Mouse (Mus musculus) midbrain, embryonic 13.5 days (tissue): Measurements from ENCODE around the gene Il1r1. TPM values are rescaled to one million over a fixed set of nuclear protein-coding genes. Genes with fewer than 3 reads are reported as not detected.

Source experiments
- ATAC-seq: fragments of 200-750 bp; cut with Nextera tagmentation; 2 replicates; pipeline ENCODE4 v1.8.0; 2017; ENCODE audit warnings: mild to moderate bottlenecking, moderate TSS enrichment, moderate library complexity
- H3K27ac ChIP-seq: fragments of 300-500 bp; sonication (generic); 2 replicates; pipeline ENCODE4 v1.5.1; 2015; ENCODE audit warnings: inconsistent platforms, mild to moderate bottlenecking, moderate library complexity
- H3K27me3 ChIP-seq: fragments of 300-500 bp; sonication (generic); 2 replicates; pipeline ENCODE4 v1.6.1; 2015; ENCODE audit warnings: mild to moderate bottlenecking, inconsistent platforms
- H3K36me3 ChIP-seq: fragments of 300-500 bp; sonication (generic); 2 replicates; pipeline ENCODE4 v1.6.1; 2015; ENCODE audit warnings: mild to moderate bottlenecking, inconsistent platforms
- H3K4me1 ChIP-seq: fragments of 300-500 bp; sonication (generic); replicated peaks from 2 replicates; pipeline ENCODE4 v1.6.1; 2015; ENCODE audit warnings: inconsistent platforms
- H3K4me2 ChIP-seq: fragments of 300-500 bp; sonication (generic); replicated peaks from 2 replicates; pipeline ENCODE4 v1.6.1; 2015; ENCODE audit warnings: moderate library complexity, mild to moderate bottlenecking, inconsistent platforms
- H3K4me3 ChIP-seq: fragments of 300-500 bp; sonication (generic); replicated peaks from 2 replicates; pipeline ENCODE4 v1.5.1; 2015; ENCODE audit warnings: mild to moderate bottlenecking, inconsistent platforms
- H3K9ac ChIP-seq: fragments of 300-500 bp; sonication (generic); replicated peaks from 2 replicates; pipeline ENCODE4 v1.6.1; 2015; ENCODE audit warnings: mild to moderate bottlenecking, inconsistent platforms
- H3K9me3 ChIP-seq: fragments of 300-500 bp; sonication (generic); 2 replicates; pipeline ENCODE4 v1.6.1; 2016; ENCODE audit warnings: mild to moderate bottlenecking, inconsistent platforms
- WGBS: fragments of 180-500 bp; shearing (Covaris S2); methylation state at CpG from one replicate; pipeline ENCODE4 v1.1.7; 2015; 5-methylcytosine and 5-hydroxymethylcytosine counted together
- polyA plus RNA-seq: library from polyadenylated mRNA; unstranded; fragments of >200 nt; fragmentation: Nextera tagmentation; extraction: Ambion mirVana; gene quantifications from 2 replicates; pipeline ENCODE4 v1.2.1, GENCODE M21; 2015

Gene Il1r1
- polyA plus RNA-seq, 1 experiment from 2014 or later: 0.55 TPM

GRCm38 (mm10) chr1:40327604-40328003 lies 102.7 kb downstream of the Il1r1 start:
- H3K27ac ChIP-seq: no peak overlapping the region
- no peaks in the 10 kb centered on the region for H3K9me3 ChIP-seq
- H3K9ac ChIP-seq: no peak overlapping the region
- H3K36me3 ChIP-seq: no peaks in the 10 kb centered on the region
- no peak overlapping the region for H3K4me3 ChIP-seq
- no peak overlapping the region for H3K4me2 ChIP-seq
- H3K4me1 ChIP-seq: peaks cover 13% of the 10 kb centered on the region
- WGBS: 87% methylated on average over 3 of the region's 3 CpGs
- H3K27me3 ChIP-seq: peaks cover 39% of the 10 kb centered on the region
- no peak for ATAC-seq

GRCm38 (mm10) chr1:40329526-40329925 lies 104.6 kb downstream of the Il1r1 start:
- Histone ChIP-seq H3K27ac (no peak overlapping the region), H3K9ac (no peak overlapping the region), H3K27me3 (peaks cover 34% of the 10 kb centered on the region), H3K9me3 (no peaks in the 10 kb centered on the region), H3K36me3 (no peaks in the 10 kb centered on the region), H3K4me2 (no peak overlapping the region), H3K4me1 (peaks cover 13% of the 10 kb centered on the region), H3K4me3 (no peak overlapping the region)
- no peak for ATAC-seq
- 92% methylated on average over 1 of the region's 1 CpGs for WGBS

DNA sequence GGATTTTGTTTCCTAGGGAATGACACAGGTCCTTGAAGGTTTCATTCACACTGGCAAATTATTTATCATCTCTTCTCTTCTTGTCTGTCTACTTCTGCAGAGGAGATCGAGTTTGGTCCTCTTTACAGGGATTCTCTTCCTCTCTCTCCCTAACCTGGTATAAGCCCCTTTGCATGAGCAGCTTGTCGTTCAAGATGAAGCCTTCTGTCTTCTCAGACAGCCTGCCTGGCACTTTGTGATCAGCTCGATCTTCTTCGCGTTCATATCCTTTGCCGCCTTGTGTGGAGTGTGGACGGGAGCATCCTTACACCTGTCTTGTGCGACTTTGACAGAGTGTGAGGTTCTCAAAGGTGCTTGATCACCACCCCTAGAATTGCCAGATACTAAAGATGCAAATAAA lies 105.3 kb downstream of the Il1r1 start:
- peaks cover 9% of the 10 kb centered on the region for H3K4me1 ChIP-seq
- H3K27me3 ChIP-seq: peaks cover 28% of the 10 kb centered on the region
- H3K27ac ChIP-seq: no peak overlapping the region
- no peaks in the 10 kb centered on the region for H3K9me3 ChIP-seq
- no peaks in the 10 kb centered on the region for H3K36me3 ChIP-seq
- no peak overlapping the region for H3K4me3 ChIP-seq
- 86% methylated on average over 8 of the region's 8 CpGs for WGBS
- ATAC-seq: no peak
- no peak overlapping the region for H3K9ac ChIP-seq
- H3K4me2 ChIP-seq: no peak overlapping the region

DNA sequence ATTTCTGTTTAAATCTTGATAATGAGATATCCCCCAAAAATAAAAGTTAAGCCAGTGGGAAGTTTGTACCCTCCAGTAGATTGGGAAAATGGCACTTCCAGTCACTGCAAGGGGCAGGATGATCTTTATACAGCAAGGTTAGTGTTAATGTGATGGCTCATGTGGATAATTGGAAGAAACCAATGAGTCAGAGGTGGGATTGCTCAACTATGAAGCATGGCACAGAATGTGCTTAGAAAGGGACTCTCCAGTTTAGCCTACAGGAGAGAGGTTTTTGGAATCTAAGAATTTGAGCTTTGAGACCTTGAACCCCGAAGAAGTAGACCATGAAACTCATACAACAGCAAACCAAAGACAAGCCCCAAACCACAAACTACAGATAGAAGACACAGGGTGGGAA lies 114.5 kb downstream of the Il1r1 start:
- Histone ChIP-seq H3K36me3 (no peaks in the 10 kb centered on the region), H3K27ac (no peak overlapping the region), H3K9ac (no peak overlapping the region), H3K9me3 (no peaks in the 10 kb centered on the region), H3K4me3 (no peak overlapping the region), H3K27me3 (no peaks in the 10 kb centered on the region), H3K4me1 (no peaks in the 10 kb centered on the region), H3K4me2 (no peak overlapping the region)
- no peak for ATAC-seq
- 81% methylated on average over 1 of the region's 1 CpGs for WGBS

DNA sequence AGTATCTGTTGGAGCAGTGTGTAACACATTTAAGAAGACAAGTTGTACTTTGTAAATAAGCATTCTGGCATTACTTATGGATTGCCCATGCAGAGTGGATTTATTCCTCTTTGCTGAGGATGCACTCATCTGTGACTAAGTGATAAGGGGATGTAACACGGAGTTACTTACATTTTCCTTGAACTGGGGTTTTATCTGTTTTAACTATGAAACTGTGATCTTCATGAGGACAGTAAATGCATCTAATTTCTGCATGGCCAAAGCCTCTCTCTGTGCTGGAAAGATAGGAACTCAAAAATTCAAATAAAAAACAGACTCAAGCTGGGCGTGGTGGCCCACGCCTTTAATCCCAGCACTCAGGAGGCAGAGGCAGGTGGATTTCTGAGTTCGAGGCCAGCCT lies 115.2 kb downstream of the Il1r1 start:
- H3K27me3 ChIP-seq: no peaks in the 10 kb centered on the region
- H3K4me1 ChIP-seq: no peaks in the 10 kb centered on the region
- H3K36me3 ChIP-seq: no peaks in the 10 kb centered on the region
- no peak for ATAC-seq
- no peak overlapping the region for H3K4me2 ChIP-seq
- no peak overlapping the region for H3K4me3 ChIP-seq
- WGBS: 88% methylated on average over 4 of the region's 4 CpGs
- no peaks in the 10 kb centered on the region for H3K9me3 ChIP-seq
- H3K9ac ChIP-seq: no peak overlapping the region
- no peak overlapping the region for H3K27ac ChIP-seq

- Histone ChIP-seq H3K9ac (no peak overlapping the region), H3K27me3 (no peaks in the 10 kb centered on the region), H3K4me3 (no peak overlapping the region), H3K36me3 (no peaks in the 10 kb centered on the region), H3K4me2 (no peak overlapping the region), H3K4me1 (no peaks in the 10 kb centered on the region), H3K9me3 (no peaks in the 10 kb centered on the region), H3K27ac (no peak overlapping the region)
- no peak for ATAC-seq
- 85% methylated on average over 4 of the region's 4 CpGs for WGBS
These were observed 127.5 kb downstream of the Il1r1 start for GRCm38 (mm10) chr1:40352158-40352903.

GRCm38 (mm10) chr1:40352904-40353286 lies 128.0 kb downstream of the Il1r1 start:
- no peaks in the 10 kb centered on the region for H3K9me3 ChIP-seq
- H3K4me3 ChIP-seq: no peak overlapping the region
- H3K4me2 ChIP-seq: no peak overlapping the region
- WGBS: 72% methylated on average over 2 of the region's 2 CpGs
- H3K27ac ChIP-seq: no peak overlapping the region
- no peak overlapping the region for H3K9ac ChIP-seq
- H3K36me3 ChIP-seq: no peaks in the 10 kb centered on the region
- no peak for ATAC-seq
- no peaks in the 10 kb centered on the region for H3K4me1 ChIP-seq
- no peaks in the 10 kb centered on the region for H3K27me3 ChIP-seq

GRCm38 (mm10) chr1:40354665-40355064 lies 129.8 kb downstream of the Il1r1 start:
- WGBS: 91% methylated on average over 3 of the region's 3 CpGs
- H3K36me3 ChIP-seq: no peaks in the 10 kb centered on the region
- H3K27ac ChIP-seq: no peak overlapping the region

GRCm38 (mm10) chr1:40355431-40355843 lies 130.6 kb downstream of the Il1r1 start:
- Histone ChIP-seq H3K4me3 (no peak overlapping the region), H3K9ac (no peak overlapping the region), H3K4me1 (no peaks in the 10 kb centered on the region), H3K36me3 (no peaks in the 10 kb centered on the region), H3K27me3 (no peaks in the 10 kb centered on the region), H3K9me3 (no peaks in the 10 kb centered on the region), H3K27ac (no peak overlapping the region), H3K4me2 (no peak overlapping the region)
- WGBS: 91% methylated on average over 4 of the region's 4 CpGs
- ATAC-seq: no peak

More at GRCm38 (mm10) chr1:40354665-40355064, 129.8 kb downstream of the Il1r1 start:
- no peak overlapping the region for H3K4me2 ChIP-seq
- no peaks in the 10 kb centered on the region for H3K9me3 ChIP-seq
- no peaks in the 10 kb centered on the region for H3K4me1 ChIP-seq
- no peak overlapping the region for H3K4me3 ChIP-seq
- H3K9ac ChIP-seq: no peak overlapping the region
- H3K27me3 ChIP-seq: no peaks in the 10 kb centered on the region
- ATAC-seq: no peak

- Histone ChIP-seq H3K36me3 (no peaks in the 10 kb centered on the region), H3K27ac (no peak overlapping the region), H3K4me3 (no peak overlapping the region), H3K9ac (no peak overlapping the region), H3K9me3 (no peaks in the 10 kb centered on the region), H3K4me1 (no peaks in the 10 kb centered on the region), H3K27me3 (no peaks in the 10 kb centered on the region), H3K4me2 (no peak overlapping the region)
- 89% methylated on average over 10 of the region's 10 CpGs for WGBS
- ATAC-seq: no peak
These were observed 131.1 kb downstream of the Il1r1 start for GRCm38 (mm10) chr1:40355904-40356521.

GRCm38 (mm10) chr1:40357921-40358320 lies 133.0 kb downstream of the Il1r1 start:
- Histone ChIP-seq H3K9me3 (no peaks in the 10 kb centered on the region), H3K4me1 (no peaks in the 10 kb centered on the region), H3K4me2 (no peak overlapping the region), H3K36me3 (no peaks in the 10 kb centered on the region), H3K27ac (no peak overlapping the region), H3K4me3 (no peak overlapping the region), H3K9ac (no peak overlapping the region), H3K27me3 (no peaks in the 10 kb centered on the region)
- WGBS: 46% methylated on average over 2 of the region's 2 CpGs
- no peak for ATAC-seq

GRCm38 (mm10) chr1:40358351-40358750 lies 133.5 kb downstream of the Il1r1 start:
- H3K27me3 ChIP-seq: no peaks in the 10 kb centered on the region
- WGBS: 75% methylated on average over 2 of the region's 2 CpGs
- no peak overlapping the region for H3K4me2 ChIP-seq
- ATAC-seq: no peak
- H3K9me3 ChIP-seq: no peaks in the 10 kb centered on the region
- H3K36me3 ChIP-seq: no peaks in the 10 kb centered on the region
- no peak overlapping the region for H3K9ac ChIP-seq
- H3K27ac ChIP-seq: no peak overlapping the region
- no peak overlapping the region for H3K4me3 ChIP-seq
- H3K4me1 ChIP-seq: no peaks in the 10 kb centered on the region
